Mouse (Mus musculus): ENCODE data around the gene Cd1d1.
A peak's percentile ranks its signal among the peaks of the same experiment; 100 is the strongest.
"Not testable (repeated sequence)": the region's sequence is repeated elsewhere in the genome, so short reads cannot be mapped to it uniquely, and the experiment has no call there.

Gene Cd1d1

GRCm38 (mm10) chr3:86999415-86999740 lies at the start of gene Cd1d1:
TSS of gene Cd1d1 (minus strand) at chr3:86999441.
- no peak for DNase-seq

DNA sequence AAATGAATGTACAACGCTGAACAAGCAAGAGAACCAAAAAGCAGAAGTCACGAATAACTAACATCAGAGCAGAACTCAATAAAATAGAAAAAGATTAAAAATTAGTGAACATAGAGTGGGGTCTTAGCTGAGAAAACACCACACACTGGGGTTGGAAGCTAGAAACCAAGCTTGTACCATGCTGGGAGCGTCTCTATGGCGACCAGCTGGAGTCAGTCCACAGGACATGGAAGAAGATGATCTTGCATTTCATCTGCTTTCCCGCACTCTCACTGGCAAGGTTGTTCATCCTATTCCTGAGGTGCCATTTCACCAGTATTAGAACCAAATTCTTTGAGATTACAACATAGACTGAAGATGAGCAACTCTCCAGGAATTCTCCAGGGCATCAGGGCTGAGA lies 48.6 kb upstream of the Cd1d1 start:
- peak; percentile 12 for DNase-seq

DNA sequence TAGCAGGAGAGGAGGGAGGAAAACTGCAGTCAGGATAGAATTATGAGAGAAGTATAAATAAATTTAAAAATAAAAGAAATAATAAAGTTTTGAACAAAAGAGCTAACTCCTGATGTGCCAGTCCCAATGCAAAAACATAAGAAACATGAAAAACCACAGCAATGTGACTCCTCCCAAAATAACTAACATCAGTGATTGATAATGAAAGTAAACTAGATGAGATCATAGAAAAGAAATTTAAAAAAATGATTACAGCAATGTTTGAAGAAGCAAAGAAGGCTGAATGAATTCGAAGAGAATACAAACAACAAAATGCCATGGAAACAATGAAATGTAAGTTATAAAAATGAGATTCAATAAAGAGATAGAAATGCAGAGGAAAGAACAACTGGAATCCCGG lies 42.5 kb upstream of the Cd1d1 start:
- DNase-seq = no peak

DNA sequence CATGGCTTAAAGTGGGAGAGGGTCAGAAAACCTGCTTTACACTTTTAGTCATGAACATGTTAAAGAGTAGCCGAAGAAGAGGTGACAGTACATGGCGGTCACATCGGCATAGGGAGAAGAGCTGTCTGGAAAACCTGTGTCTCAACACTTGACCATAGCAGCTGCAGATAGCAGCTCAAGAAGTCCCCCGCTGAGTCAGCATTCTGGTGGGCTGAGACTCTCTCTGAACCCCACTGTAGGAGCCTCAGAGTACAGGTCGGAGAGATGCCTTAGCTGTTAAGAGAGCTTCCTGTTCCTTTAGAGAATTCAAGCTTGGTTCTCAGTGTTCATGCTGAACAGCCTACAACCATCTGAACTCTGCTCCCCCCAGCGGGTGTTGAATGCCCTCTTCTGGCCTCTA lies 39.3 kb upstream of the Cd1d1 start:
- no peak for DNase-seq

GRCm38 (mm10) chr3:87034061-87034460 lies 34.8 kb upstream of the Cd1d1 start:
- no peak for DNase-seq

DNA sequence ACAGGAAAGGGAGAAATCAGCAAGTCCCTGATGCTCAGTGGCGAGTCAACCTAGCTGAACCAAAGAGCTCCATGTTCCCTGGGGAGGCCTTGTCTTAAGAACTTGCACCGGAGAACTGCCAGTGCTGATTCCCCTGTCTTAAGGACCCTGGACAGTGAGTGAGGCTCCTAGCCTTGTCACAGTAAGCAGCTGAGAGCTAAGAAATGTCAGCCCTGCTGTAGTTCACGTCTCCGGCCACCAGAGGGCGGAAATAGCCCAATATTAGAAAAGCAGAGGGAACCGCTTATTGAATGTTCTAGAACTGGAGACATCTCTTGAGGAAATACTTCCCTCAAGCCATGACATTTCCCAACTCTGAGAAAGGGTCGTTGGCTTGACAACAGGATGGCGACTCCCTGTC lies 34.1 kb upstream of the Cd1d1 start:
- DNase-seq = peak; percentile 84

DNA sequence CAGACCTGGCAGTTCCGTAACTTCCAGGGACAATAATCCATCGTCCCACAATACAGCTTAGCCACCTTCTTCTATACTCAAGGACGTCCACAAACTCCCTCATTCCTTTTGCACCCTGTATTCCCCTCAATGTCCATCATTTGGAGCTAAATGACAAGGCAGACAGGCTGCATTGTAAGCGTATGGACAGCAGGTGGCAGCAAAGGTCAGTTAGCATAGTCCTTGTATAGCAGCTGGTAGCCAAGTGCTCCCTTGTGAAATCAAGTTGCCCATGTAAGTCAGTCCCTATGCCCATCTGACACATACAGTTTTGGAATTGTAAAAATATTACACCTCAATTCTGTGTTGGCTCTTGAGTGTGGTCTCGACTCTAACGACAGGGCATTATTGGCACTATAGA lies 31.6 kb upstream of the Cd1d1 start:
- DNase-seq = peak; percentile 82

GRCm38 (mm10) chr3:87017707-87018106 lies 18.5 kb upstream of the Cd1d1 start:
- no peak for DNase-seq

DNA sequence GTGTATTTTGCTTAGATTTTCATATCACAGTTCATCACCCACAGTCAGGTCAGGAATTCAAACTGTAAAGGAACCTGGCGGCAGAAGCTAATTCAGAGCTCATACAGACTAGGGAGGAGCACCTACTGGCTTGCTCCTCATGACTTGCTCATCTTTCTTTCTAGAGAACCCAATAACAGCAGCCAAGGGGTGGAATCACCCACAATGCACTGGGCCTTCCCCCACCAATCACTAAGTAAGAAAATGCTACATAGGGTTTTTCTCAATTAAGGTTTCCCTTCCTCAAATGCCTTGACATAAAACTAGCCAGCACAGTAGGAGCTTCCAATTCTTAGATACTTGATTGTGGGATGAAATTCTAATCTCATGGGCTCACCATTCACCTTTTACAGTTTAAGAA lies 17.8 kb upstream of the Cd1d1 start:
- DNase-seq = no peak

DNA sequence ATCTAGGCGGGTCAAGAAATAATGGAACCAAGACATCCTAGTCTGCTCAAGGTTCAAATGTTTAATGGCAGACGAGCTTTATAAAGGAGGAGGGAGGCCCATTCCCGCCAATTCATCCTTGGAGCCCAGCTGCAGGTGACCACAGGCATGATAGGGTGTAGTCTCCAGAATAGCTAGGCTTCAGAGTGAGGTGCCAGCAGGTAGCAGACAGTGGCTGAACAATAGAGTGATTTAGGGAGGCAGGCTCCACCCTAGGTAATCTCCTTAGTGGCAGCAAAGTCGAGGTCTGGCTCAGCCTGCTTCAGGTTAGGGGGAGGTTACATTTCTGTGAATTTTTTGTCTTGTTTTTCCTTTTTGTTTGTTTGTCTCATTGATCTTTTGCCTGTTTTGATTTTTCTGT lies 16.7 kb upstream of the Cd1d1 start:
- DNase-seq = no peak

DNA sequence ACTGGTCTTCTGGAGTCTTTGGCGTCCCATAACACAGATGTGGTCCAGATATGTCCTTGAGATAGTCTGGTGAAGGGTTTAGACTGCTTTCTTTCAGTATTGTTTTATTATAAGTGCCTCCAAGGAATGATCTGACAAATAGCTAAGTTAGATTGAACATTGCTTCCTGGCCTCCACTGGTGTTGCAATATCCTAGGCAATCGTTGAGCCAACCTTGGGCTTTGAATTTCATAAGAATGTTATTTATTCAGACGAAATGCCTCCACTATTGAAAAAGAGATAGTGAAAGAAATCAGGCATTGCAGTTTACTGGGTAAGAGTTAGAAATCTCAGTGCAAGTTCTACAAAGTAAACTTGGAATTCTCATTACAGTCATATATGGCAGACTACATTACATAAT lies 13.2 kb upstream of the Cd1d1 start:
- not testable (repeated sequence) for DNase-seq

- not testable (repeated sequence) for DNase-seq
These were observed 9.0 kb upstream of the Cd1d1 start for GRCm38 (mm10) chr3:87008281-87008680.

- DNase-seq = peak; percentile 32
These were observed 1.4 kb upstream of the Cd1d1 start for GRCm38 (mm10) chr3:87000676-87001075.

- DNase-seq = no peak
These were observed 810 bp upstream of the Cd1d1 start for GRCm38 (mm10) chr3:87000051-87000450.

DNA sequence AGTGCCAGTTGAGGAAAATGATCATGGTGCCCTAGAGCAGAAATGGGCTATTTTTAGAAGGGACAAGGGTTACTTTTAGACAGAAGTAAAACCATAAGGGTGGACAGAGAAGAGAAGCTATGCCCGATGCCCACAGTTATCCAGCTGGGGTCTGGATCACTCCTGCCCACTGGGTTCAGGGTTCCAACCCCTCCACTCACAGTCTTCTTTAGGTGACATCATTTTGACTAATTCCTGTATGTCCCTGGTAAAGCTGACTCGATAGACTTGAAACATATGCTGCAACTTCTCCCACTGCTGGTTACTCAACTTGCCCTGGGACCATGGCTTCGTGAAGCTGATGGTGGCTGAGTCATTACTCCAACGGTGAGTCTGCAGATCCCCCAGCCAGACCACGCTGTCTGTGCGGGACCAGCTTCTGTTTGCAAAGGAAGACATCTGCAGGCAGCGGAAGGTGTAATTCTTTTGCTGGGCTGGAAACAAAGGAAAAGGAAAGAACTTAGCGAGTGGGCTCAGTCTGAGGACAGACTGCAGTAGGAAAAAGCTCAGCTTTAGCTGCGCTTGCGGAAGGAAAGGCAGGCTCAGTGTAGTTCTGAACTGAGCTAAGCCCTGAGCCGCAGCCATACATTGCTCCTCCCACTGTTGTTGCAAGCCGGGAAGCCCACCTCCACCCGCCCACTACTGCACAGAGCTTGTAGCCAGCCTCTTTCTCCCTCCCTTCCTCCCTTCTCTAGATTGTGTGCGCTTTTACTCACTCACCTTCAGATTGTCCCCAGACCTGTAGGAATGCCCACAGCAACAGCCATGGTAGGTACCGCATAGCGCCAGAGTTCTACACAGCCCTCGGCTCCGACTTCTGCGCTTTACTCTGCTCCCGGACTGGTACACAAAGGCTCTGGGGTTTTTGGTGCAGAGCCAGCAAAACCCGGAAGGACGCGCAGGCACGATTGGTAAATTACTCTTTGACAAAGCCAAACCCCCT lies 517 bp downstream of the Cd1d1 start:
- peak; percentile 88 for DNase-seq

DNA sequence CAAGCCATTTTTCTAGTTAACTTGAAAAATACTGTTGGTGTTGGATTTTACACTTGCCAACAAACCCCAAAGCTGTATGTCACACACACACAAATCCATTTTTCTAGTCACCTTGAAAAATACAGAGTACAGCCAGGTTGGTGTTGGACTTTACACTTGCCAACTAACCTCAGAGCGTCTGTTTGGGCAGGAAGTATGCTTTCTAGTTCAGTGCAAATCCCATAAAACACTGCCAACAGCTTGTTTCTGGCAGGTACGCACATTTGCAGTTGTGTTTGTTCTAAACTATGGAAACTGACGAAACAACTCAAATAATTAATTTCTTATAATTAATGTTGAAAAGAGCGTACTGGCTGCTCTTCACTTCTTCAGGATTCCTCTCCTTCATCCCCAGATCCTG lies 3.1 kb downstream of the Cd1d1 start:
- DNase-seq = no peak

DNA sequence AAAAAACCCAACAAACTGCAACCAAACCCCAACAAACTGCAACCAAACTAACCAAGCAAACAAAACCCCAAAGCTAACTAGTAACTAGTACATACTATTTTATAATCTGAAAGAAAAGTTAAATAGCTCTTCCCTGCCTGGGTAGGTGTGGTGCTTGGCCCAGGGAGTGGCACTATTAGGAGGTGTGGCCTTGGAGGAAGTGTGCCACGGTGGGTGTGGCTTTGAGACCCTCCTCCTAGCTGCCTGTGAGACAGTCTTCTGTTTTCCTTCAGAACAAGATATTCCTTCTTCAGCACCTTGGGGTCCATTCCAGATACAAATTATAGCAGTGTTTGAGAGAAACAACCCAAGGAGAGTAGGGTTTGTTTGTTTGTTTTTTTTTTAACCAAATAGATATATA lies 3.9 kb downstream of the Cd1d1 start:
- DNase-seq = no peak

- DNase-seq = not testable (repeated sequence)
These were observed 12.3 kb downstream of the Cd1d1 start for GRCm38 (mm10) chr3:86986969-86987368.

DNA sequence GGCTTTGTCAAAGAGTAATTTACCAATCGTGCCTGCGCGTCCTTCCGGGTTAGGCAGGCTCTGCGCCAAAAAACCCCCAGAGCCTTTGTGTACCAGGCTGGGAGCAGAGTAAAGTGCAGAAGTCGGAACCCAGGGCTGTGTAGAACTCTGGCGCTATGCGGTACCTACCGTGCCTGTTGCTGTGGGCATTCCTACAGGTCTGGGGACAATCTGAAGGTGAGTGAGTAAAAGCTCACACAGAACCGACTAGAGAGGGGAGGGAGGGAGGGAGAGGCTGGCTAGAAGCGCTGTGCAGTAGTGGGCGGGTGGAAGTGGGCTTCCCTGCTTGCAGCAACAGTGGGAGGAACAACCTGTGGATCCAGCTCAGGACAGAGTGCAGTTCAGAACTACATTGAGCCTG lies 12.8 kb downstream of the Cd1d1 start:
- DNase-seq = peak; percentile 47

DNA sequence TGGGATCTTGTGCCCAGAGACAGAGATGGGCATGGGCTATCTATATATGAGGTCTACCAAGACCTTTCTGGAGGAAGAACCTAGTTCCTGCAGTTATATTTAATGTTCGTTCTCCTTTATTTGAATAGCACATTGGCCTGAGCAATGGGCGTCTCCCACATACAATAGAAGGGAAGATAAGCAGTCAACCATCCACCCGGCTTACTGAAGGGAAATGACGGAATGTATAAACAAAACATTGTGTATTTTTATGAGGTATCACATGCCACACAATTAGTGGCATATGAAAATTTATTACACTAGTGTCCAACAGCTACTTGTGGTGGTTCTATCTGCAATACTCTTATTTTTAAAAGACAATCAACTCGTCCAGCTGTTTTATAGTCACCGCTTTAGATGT lies 15.9 kb downstream of the Cd1d1 start:
- DNase-seq = no peak

DNA sequence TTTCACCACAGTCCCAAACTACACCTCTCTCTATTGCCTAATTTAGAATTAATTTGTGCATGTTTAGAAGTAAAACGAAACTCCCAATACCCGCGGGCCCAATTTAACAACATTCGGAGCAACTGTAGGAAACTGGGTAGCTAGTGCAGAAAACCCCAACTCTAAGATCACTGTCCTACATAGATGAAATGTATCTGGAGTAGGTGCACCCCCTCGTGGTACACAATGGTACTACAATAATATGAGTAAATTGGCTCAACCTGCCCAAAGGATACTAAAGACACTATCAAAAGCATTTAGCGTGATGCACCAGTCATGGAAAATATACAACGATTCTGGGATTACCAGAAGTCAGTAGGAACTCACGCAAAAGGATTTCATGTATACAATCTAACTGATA lies 22.7 kb downstream of the Cd1d1 start:
- peak; percentile 85 for DNase-seq

DNA sequence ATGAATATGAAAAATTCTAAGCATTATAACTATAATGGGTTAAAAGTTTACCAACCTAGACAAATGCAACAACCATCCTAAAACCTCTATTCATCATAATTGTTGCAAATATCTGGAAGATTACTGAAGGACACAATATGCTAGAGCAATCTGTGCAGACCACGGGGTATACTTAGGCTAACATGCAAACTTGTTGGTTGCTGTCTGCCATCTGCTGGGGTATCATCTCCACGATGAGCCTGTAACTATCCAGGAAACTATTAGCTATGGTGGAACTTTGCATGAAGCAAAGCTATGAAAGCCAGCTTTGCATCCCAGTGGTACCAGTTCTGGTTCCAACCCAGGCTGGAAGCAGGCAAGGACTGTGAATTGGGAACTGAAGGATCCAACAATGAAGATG lies 24.1 kb downstream of the Cd1d1 start:
- no peak for DNase-seq

GRCm38 (mm10) chr3:86962665-86963435 lies 36.4 kb downstream of the Cd1d1 start:
- DNase-seq = no peak

DNA sequence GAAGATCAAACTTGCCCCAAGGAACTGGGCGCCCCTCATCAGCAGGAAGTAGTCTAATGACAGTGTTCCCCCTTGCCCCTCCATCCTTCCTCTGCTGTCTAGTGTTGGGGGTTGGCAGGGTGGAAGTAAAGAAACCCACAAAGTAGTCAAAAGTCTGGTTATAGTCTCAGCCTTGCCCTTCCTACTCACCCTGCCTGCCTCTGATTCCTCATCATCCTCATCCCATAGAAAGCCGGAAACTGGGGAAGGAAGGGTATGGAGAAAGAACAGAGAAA lies 37.9 kb downstream of the Cd1d1 start:
- no peak for DNase-seq

All from retina, postnatal 1 day (tissue).